Mouse (Mus musculus): ENCODE results near the gene Phf24. TPM values are rescaled to one million over a fixed set of nuclear protein-coding genes. Genes with fewer than 3 reads are reported as not detected.

Phf24 gene
- polyA plus RNA-seq, 1 experiment from 2014 or later = 2.5 TPM

DNA sequence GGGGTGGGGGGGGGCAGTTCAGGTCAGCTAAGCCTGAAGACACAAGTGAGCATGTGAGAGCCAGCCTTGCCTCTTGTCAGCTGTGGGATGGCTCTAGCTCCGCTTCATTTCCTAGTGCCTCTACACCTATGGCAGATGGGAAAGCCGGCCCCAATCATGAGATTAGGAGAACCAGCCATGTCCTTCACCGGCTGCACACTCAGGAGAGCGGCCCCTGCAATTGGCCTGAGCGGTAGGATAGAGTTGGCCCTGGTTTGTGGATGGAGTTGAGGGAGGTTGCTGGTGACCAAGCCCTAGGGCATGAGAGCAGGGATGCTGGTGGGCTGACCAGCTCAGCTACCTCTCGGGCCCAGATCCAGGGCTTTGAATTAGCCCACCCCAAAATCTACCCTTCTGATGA lies 27.7 kb upstream of the Phf24 start:
- no peaks in the 10 kb centered on the region for H3K27me3 ChIP-seq (ENCODE audit: insufficient read depth, poor library complexity, severe bottlenecking)
- no peaks in the 10 kb centered on the region for H3K36me3 ChIP-seq
- no peaks in the 10 kb centered on the region for H3K9me3 ChIP-seq
- no peak for DNase-seq (ENCODE audit: low spot score)
- H3K27ac ChIP-seq = no peak overlapping the region
- 93% methylated on average over 6 of the region's 6 CpGs for WGBS
- no peaks in the 10 kb centered on the region for H3K4me1 ChIP-seq (replicated peaks)
- H3K4me3 ChIP-seq = no peak overlapping the region

DNA sequence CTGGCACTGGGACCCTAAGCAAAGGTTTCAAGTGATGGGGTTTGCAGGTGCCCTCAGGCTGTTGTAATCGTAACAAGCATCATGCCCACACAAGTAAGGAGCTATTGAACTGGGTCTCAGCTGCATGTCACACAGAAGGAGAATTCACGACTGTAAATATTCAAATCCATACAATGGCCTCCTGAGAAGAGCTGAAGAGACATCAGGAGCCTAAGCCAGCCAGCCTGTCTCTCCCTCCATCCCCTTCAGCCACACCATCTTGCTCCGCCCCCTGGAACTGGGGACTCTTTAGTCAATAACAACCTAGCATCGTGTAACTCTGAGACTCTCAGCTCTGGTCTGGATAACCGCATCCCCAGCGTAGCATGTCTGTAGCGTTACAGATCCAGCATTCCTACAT lies 25.3 kb upstream of the Phf24 start:
- H3K9me3 ChIP-seq = no peaks in the 10 kb centered on the region
- H3K27ac ChIP-seq = no peak overlapping the region
- H3K4me3 ChIP-seq = no peak overlapping the region
- H3K36me3 ChIP-seq = no peaks in the 10 kb centered on the region
- H3K4me1 ChIP-seq (replicated peaks) = 0 out of 2 replicates have a peak, but pooled peaks cover 4% of the 10 kb centered on the region
- 67% methylated on average over 7 of the region's 7 CpGs for WGBS
- H3K27me3 ChIP-seq (ENCODE audit: insufficient read depth, poor library complexity, severe bottlenecking) = no peaks in the 10 kb centered on the region
- no peak for DNase-seq (ENCODE audit: low spot score)

DNA sequence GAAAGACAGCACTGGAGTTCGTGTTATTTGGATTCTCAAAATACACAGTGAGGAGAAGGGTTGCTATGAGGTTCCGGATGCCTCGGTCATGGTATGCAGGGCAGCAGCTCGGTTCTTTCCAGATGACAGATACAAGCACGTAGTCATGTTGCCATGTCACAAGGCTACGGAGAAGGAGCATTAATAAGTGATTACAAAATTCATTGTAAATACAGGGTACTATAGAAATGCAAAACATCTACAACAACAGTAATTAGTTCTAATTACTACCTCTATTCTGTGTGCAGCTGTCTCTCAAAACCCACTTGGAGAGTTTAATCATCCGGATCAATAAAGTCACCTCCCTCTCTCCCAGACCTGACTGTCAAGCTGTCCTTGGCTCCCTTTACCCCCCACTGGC lies 21.3 kb upstream of the Phf24 start:
- no peak for DNase-seq (ENCODE audit: low spot score)
- H3K4me3 ChIP-seq = no peak overlapping the region
- H3K27ac ChIP-seq = no peak overlapping the region
- H3K27me3 ChIP-seq (ENCODE audit: insufficient read depth, poor library complexity, severe bottlenecking) = no peaks in the 10 kb centered on the region
- H3K9me3 ChIP-seq = no peaks in the 10 kb centered on the region
- 65% methylated on average over 7 of the region's 7 CpGs for WGBS
- no peaks in the 10 kb centered on the region for H3K36me3 ChIP-seq
- H3K4me1 ChIP-seq (replicated peaks) = peaks cover 11% of the 10 kb centered on the region

DNA sequence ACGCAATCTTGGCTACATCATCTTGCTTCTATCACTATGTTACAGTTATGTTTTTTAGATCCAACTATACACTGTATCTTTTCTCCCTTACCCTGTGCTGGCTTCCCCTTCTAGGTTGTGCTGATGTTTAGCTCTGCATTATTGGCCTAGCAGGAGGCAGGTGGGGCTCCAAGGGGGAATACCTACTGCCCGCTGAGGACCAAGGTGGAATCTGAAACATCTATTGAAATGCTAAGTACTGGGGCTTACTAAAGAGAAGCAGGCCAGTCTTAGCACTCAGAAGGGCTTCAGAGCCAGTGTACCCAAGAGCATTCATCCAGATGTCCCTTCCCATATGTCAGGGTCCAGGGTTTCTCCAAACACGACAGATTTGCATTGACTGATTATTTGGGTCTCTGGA lies 17.5 kb upstream of the Phf24 start:
- H3K9me3 ChIP-seq = no peaks in the 10 kb centered on the region
- no peak overlapping the region for H3K4me3 ChIP-seq
- 30% methylated on average over 3 of the region's 3 CpGs for WGBS
- peaks cover 11% of the 10 kb centered on the region for H3K4me1 ChIP-seq (replicated peaks)
- H3K27ac ChIP-seq = no peak overlapping the region
- DNase-seq (ENCODE audit: low spot score) = no peak
- no peaks in the 10 kb centered on the region for H3K36me3 ChIP-seq
- H3K27me3 ChIP-seq (ENCODE audit: insufficient read depth, poor library complexity, severe bottlenecking) = no peaks in the 10 kb centered on the region

DNA sequence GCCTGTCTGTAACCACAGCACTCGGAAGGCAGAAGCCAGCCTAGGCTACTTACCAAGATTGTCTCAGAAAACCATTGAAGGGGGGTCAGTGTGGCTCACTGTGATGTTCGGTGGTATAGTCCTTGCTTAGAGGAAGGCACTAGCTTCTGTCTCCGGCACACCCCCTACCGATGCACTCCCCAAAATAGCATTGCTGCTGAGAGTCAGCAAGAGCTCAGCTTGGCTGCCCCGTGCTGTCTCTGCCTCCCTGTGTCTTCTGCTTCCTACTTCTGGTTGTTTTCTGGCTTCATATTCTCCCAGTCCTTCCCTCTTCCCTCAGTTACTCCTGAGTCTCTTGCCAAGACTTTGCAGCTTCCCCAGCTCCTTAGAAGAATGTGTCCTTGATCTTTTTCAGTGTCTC lies 15.6 kb upstream of the Phf24 start:
- WGBS = 64% methylated on average over 5 of the region's 5 CpGs
- no peak for DNase-seq (ENCODE audit: low spot score)
- Histone ChIP-seq H3K36me3 (no peaks in the 10 kb centered on the region), H3K27me3 (ENCODE audit: insufficient read depth, poor library complexity, severe bottlenecking) (no peaks in the 10 kb centered on the region), H3K27ac (no peak overlapping the region), H3K9me3 (no peaks in the 10 kb centered on the region), H3K4me3 (no peak overlapping the region), H3K4me1 (replicated peaks) (peaks cover 8% of the 10 kb centered on the region)

DNA sequence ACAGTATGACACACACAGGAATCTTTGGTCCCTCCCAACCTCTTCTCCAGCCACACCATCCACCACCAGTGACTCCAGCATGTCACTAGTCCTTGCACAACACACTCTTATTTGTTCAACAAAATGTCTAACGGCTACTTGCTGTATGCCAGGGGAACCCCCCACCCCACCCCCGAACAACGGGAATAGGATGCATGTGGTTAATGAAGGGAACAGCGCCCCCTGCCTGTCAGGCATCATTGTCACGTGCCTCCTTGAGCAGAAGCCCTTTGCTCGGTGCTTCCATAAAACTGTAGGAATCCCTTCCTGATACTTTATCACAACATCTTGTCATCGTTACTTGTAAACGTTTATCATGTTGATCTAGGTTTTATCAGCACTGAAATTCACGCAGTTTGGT lies 14.3 kb upstream of the Phf24 start:
- H3K4me1 ChIP-seq (replicated peaks) = peaks cover 8% of the 10 kb centered on the region
- H3K9me3 ChIP-seq = no peaks in the 10 kb centered on the region
- peak; percentile 12 for DNase-seq (ENCODE audit: low spot score)
- no peaks in the 10 kb centered on the region for H3K36me3 ChIP-seq
- 62% methylated on average over 9 of the region's 9 CpGs for WGBS
- no peak overlapping the region for H3K27ac ChIP-seq
- no peaks in the 10 kb centered on the region for H3K27me3 ChIP-seq (ENCODE audit: insufficient read depth, poor library complexity, severe bottlenecking)
- no peak overlapping the region for H3K4me3 ChIP-seq

DNA sequence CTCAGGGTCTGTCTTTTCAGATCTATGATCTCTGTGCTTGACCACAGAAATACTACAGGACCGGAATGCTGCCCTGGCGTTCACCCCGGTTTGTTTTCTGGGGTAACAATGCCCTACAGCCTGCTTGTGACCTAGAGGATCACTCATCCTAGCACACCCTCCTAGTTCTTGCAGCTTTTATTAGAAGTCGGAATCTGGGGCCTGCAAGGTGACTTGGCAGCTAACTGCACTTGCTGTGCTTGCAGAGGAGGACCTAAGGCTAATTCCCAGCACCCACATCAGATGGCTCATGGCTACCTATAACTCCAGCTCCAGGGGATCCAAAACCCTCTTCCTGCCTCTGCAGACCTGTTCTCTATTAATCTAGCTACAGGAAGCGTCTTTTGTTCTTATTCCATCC lies 13.7 kb upstream of the Phf24 start:
- no peak overlapping the region for H3K4me3 ChIP-seq
- DNase-seq (ENCODE audit: low spot score) = no peak
- H3K9me3 ChIP-seq = no peaks in the 10 kb centered on the region
- no peak overlapping the region for H3K27ac ChIP-seq
- H3K27me3 ChIP-seq (ENCODE audit: insufficient read depth, poor library complexity, severe bottlenecking) = no peaks in the 10 kb centered on the region
- 91% methylated on average over 5 of the region's 5 CpGs for WGBS
- H3K36me3 ChIP-seq = no peaks in the 10 kb centered on the region
- peaks cover 8% of the 10 kb centered on the region for H3K4me1 ChIP-seq (replicated peaks)

DNA sequence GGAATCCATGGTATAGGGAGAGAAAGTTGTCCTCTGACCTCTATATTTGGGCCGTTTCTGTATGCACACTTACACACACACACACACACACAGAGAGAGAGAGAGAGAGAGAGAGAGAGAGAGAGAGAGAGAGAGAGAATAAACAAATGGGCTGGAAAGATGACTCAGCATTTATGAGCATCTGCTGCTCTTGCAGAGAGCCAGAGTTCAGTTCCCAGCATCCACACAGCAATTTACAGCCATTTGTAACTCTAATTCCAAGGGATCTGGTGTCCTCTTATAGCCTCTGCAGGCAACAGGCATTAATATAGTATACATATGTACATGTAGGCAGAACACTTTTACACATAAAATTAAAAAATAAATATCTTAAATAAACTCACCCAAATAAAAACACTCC lies 12.5 kb upstream of the Phf24 start:
- Histone ChIP-seq H3K27me3 (ENCODE audit: insufficient read depth, poor library complexity, severe bottlenecking) (no peaks in the 10 kb centered on the region), H3K4me1 (replicated peaks) (peaks cover 3% of the 10 kb centered on the region), H3K9me3 (no peaks in the 10 kb centered on the region), H3K27ac (no peak overlapping the region), H3K36me3 (no peaks in the 10 kb centered on the region), H3K4me3 (no peak overlapping the region)
- WGBS = 96% methylated on average over 1 of the region's 1 CpGs
- DNase-seq (ENCODE audit: low spot score) = no peak

DNA sequence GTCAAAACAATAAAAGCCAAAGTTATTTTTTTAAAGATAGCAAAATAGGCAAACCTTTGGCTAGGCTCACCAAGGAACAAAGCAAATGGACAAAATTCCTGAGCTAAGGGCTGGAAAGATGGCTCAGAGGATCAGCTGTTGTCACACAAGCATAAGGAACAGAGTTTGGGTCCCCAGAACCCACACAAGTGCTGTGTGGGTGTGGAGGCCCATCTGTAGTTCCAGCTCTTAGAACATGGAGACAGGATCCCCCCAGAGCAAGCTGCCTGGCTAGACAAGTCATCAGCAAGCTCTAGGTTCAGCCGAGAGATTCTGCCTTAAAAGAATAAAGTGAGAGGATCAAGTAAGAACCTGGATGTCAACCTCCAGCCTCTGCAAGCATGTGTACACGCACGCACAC lies 11.9 kb upstream of the Phf24 start:
- H3K4me1 ChIP-seq (replicated peaks) = no peaks in the 10 kb centered on the region
- H3K9me3 ChIP-seq = no peaks in the 10 kb centered on the region
- DNase-seq (ENCODE audit: low spot score) = no peak
- H3K4me3 ChIP-seq = no peak overlapping the region
- no peaks in the 10 kb centered on the region for H3K36me3 ChIP-seq
- H3K27ac ChIP-seq = no peak overlapping the region
- 88% methylated on average over 3 of the region's 3 CpGs for WGBS
- no peaks in the 10 kb centered on the region for H3K27me3 ChIP-seq (ENCODE audit: insufficient read depth, poor library complexity, severe bottlenecking)

DNA sequence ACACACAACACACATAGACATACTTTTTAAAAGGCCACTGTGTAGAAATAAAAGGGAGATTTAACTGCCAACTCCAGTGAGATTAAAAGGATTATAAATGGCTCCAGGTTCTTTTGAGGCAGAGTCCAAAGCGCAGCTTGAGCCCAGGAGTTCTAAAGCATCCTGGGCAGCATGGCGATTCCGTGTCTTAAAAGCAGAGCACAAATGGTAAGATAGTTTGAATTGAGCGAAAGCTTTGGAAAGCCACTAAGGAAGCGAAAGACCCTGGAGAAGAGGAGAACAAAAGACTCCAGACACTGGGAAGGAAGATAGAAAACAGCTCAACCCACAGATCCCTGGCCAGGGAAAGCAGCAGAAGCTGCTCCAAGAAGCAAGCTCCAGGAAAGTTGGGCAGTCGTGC lies 11.5 kb upstream of the Phf24 start:
- 79% methylated on average over 6 of the region's 6 CpGs for WGBS

DNA sequence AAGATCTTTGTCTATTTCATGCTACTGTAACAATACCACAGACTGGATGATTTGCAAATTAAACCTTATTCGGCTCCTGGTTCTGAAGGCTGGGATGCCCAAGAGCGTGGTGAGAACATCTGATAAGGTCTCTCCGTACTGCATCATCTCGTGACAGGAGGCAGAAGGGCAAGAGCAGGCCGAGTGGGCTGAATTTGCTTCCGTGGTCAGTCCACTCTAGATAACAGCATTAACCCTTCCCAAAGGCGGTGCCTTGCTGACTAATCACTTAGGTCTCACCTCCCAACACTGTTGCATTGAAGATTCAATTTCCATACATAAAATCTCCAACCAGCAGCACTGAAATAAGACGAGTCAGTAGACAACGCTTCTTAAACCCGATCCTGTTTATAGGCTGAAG lies 3.1 kb upstream of the Phf24 start:
- no peak for DNase-seq (ENCODE audit: low spot score)
- H3K36me3 ChIP-seq = no peaks in the 10 kb centered on the region
- peaks cover 48% of the 10 kb centered on the region for H3K27me3 ChIP-seq (ENCODE audit: insufficient read depth, poor library complexity, severe bottlenecking)
- H3K27ac ChIP-seq = no peak overlapping the region
- no peak overlapping the region for H3K4me3 ChIP-seq
- peaks cover 10% of the 10 kb centered on the region for H3K4me1 ChIP-seq (replicated peaks)
- H3K9me3 ChIP-seq = no peaks in the 10 kb centered on the region
- 54% methylated on average over 10 of the region's 10 CpGs for WGBS

More for the DNA sequence above, 11.5 kb upstream of the Phf24 start:
- Histone ChIP-seq H3K4me1 (replicated peaks) (no peaks in the 10 kb centered on the region), H3K36me3 (no peaks in the 10 kb centered on the region), H3K27ac (no peak overlapping the region), H3K27me3 (ENCODE audit: insufficient read depth, poor library complexity, severe bottlenecking) (no peaks in the 10 kb centered on the region), H3K4me3 (no peak overlapping the region), H3K9me3 (no peaks in the 10 kb centered on the region)
- DNase-seq (ENCODE audit: low spot score) = no peak

DNA sequence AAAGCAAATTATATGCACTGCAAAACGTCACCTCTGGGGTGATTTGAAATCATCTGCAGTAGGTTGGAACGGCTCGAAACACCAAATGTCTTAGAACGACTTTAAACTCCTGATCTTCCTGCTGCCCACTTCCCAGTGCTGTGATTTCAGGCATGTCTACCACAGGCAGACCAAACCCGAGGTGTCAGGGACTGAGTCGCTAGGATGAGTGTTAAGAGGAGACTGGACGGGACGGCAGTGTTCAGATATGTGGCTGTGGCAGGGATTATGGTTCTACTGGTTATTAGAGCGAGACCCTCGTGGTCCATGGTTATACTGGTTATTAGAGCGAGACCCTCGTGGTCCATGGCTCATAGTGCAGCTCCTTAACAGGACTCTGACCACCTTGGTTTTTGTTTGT lies 1.1 kb upstream of the Phf24 start:
- DNase-seq (ENCODE audit: low spot score) = peak; percentile 2
- H3K9me3 ChIP-seq = no peaks in the 10 kb centered on the region
- 85% methylated on average over 12 of the region's 12 CpGs for WGBS
- H3K27ac ChIP-seq = no peak overlapping the region
- peaks cover 10% of the 10 kb centered on the region for H3K4me1 ChIP-seq (replicated peaks)
- H3K4me3 ChIP-seq = no peak overlapping the region
- no peaks in the 10 kb centered on the region for H3K36me3 ChIP-seq
- H3K27me3 ChIP-seq (ENCODE audit: insufficient read depth, poor library complexity, severe bottlenecking) = peaks cover 56% of the 10 kb centered on the region

DNA sequence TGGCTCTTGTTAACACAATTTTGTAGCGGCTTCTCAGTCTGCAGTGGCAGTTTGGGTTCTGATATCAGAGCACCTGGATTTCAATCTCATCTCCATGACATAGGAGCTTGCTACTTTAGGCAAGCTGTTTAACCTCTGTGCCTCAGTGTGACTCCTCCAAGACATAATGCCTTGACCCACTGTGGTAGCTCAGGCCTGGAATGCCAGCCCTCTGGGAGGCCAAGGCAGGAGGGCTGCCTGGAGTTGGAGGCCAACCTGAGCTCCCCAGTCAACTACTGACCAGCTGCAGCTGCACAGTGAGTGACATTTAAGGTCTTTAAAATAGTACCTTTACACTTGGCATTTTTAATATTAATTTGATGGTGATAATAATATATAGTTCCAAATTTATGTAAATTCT lies 494 bp upstream of the Phf24 start:
- 60% methylated on average over 1 of the region's 1 CpGs for WGBS
- Histone ChIP-seq H3K27me3 (ENCODE audit: insufficient read depth, poor library complexity, severe bottlenecking) (peaks cover 56% of the 10 kb centered on the region), H3K4me3 (no peak overlapping the region), H3K4me1 (replicated peaks) (peaks cover 13% of the 10 kb centered on the region), H3K27ac (no peak overlapping the region), H3K36me3 (no peaks in the 10 kb centered on the region), H3K9me3 (no peaks in the 10 kb centered on the region)
- DNase-seq (ENCODE audit: low spot score) = peak; percentile 1

DNA sequence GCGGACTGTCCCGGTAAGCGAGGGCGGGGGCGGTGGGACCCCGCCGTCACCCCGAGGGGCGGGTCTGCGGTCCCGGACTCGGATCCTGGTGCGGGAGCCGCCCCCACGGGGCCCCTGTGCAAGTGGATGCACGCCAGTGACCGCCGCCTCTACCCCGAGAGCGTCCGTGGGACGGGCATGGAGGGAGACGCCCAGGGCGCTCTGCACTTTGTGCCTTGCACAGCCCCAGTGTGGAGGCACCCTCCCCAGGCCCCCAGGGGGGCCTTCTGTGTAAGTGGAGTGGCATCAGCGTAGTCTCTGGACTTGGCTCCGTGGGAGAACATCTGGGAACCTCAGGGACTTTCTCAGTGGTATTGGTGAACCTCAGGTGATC lies 928 bp downstream of the Phf24 start:
- Histone ChIP-seq H3K36me3 (no peaks in the 10 kb centered on the region), H3K4me1 (replicated peaks) (peaks cover 14% of the 10 kb centered on the region), H3K27me3 (ENCODE audit: insufficient read depth, poor library complexity, severe bottlenecking) (peaks cover 54% of the 10 kb centered on the region), H3K27ac (peak overlapping the region; percentile 83), H3K4me3 (peak overlapping the region; percentile 68), H3K9me3 (no peaks in the 10 kb centered on the region)
- 3% methylated on average over 26 of the region's 26 CpGs for WGBS
- DNase-seq (ENCODE audit: low spot score) = peak; percentile 30

Data from hindbrain, embryonic 10.5 days (tissue).